Comparison of ENCODE assay signal across 28 mouse cellular contexts in the genomic region with DNA sequence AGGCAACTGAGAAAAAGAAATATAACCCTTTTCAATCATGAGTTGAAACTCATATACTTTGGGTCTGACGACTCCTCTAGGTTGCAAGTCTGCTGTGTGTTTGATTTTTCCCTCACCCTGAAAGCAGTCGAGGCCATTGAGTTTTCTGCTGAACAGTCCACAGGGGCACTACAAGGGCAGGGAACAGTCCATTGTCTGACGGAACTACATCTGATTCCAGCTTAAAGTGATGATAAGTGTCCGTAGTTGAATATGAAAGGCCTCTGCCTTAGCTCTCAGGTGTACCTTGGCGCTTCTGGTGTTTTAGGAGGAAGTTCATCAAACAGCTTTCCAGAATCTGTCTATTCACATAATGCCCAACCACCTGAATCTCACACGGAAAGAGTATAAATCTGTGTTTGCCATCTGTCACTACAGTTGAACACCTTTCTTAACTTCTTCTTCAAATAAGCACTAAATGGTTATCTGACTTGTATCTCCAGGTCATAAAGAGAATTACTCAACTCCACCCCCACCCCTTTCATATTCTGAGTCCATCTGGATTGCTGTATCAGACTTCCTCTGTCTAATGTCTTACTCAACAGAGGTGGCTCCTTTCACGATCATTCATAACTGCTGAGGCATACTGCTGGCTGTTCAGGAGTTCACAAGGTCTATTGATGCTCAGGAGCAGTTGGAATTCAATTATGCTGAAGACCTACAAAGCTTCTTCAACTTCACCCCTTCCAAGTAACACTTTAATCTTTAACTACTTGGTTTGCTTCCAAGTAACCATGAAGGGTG.
DNase-seq lines count a peak whose midpoint lies in the region; ATAC-seq and TF ChIP-seq lines count a peak whose summit lies in the region.
"Had no signal": no experiment of that assay in that cellular context is flagged by ENCODE, and none has a peak within 500 bp of the region (broad histone marks: within the 10 kb centered on the region; RNA-seq: fewer than 3 reads in every experiment).

No protein-coding gene starts in this region.

- no peak overlapping the region for H3K9ac ChIP-seq in intestine, embryonic 14.5 days (ENCODE audit: low read length)
- no peak overlapping the region for H3K9ac ChIP-seq in intestine, postnatal 0 days (ENCODE audit: low read depth, low read length)
- H3K9ac ChIP-seq: embryonic facial prominence, embryonic 12.5 days; embryonic facial prominence, embryonic 15.5 days; forebrain, postnatal 0 days; heart, embryonic 12.5 days; heart, embryonic 15.5 days; hindbrain, embryonic 13.5 days had no signal

- ATAC-seq in intestine, embryonic 14.5 days (replicated peaks; ENCODE audit: low FRiP score, low TSS enrichment, low read depth): 0 out of 2 replicates have a peak, but pooled peaks have one; percentile 66
- 0 out of 2 replicates have a peak, but pooled peaks have one; percentile 25 for ATAC-seq in intestine, postnatal 0 days
- ATAC-seq: CD4-positive, CD25-positive, alpha-beta regulatory T cell, adult 4 months; forebrain, embryonic 14.5 days; forebrain, postnatal 0 days; hindbrain, embryonic 16.5 days had no signal

- no peaks in the 10 kb centered on the region for H3K4me1 ChIP-seq in intestine, embryonic 14.5 days (replicated peaks; ENCODE audit: control insufficient read depth, insufficient read depth, low read length)
- H3K4me1 ChIP-seq in intestine, postnatal 0 days (replicated peaks; ENCODE audit: control insufficient read depth, insufficient read depth, low read length): no peaks in the 10 kb centered on the region
- H3K4me1 ChIP-seq: embryonic facial prominence, embryonic 12.5 days; embryonic facial prominence, embryonic 15.5 days; heart, embryonic 12.5 days; heart, embryonic 15.5 days; hindbrain, embryonic 10.5 days; hindbrain, embryonic 13.5 days had no signal

- no peak overlapping the region for H3K27ac ChIP-seq in intestine, embryonic 14.5 days (ENCODE audit: low read depth)
- no peak overlapping the region for H3K27ac ChIP-seq in intestine, postnatal 0 days (ENCODE audit: low read depth, low read length)
- H3K27ac ChIP-seq: embryonic facial prominence, embryonic 12.5 days; embryonic facial prominence, embryonic 15.5 days; gastrocnemius, adult 2 months; heart, embryonic 15.5 days; hindbrain, embryonic 10.5 days; hindbrain, embryonic 13.5 days had no signal

- no peaks in the 10 kb centered on the region for H3K36me3 ChIP-seq in intestine, embryonic 14.5 days (ENCODE audit: control insufficient read depth, insufficient read depth, low read length)
- no peaks in the 10 kb centered on the region for H3K36me3 ChIP-seq in intestine, postnatal 0 days (ENCODE audit: control insufficient read depth, insufficient read depth)
- H3K36me3 ChIP-seq: embryonic facial prominence, embryonic 12.5 days; embryonic facial prominence, embryonic 15.5 days; heart, embryonic 12.5 days; heart, embryonic 15.5 days; hindbrain, embryonic 10.5 days; hindbrain, embryonic 13.5 days had no signal

- H3K27me3 ChIP-seq in intestine, embryonic 14.5 days (replicated peaks; ENCODE audit: control insufficient read depth, insufficient read depth, low read length): no peaks in the 10 kb centered on the region
- no peaks in the 10 kb centered on the region for H3K27me3 ChIP-seq in intestine, postnatal 0 days (replicated peaks; ENCODE audit: control insufficient read depth, insufficient read depth, low read length)
- H3K27me3 ChIP-seq: embryonic facial prominence, embryonic 12.5 days; embryonic facial prominence, embryonic 15.5 days; heart, embryonic 12.5 days; heart, embryonic 15.5 days; hindbrain, embryonic 13.5 days had no signal

- WGBS in intestine, embryonic 14.5 days: 66% methylated on average over 7 of the region's 7 CpGs
- WGBS in intestine, postnatal 0 days: 40% methylated on average over 7 of the region's 7 CpGs

- no peaks in the 10 kb centered on the region for H3K9me3 ChIP-seq in intestine, embryonic 14.5 days (ENCODE audit: control insufficient read depth, low read length)
- no peaks in the 10 kb centered on the region for H3K9me3 ChIP-seq in intestine, postnatal 0 days (ENCODE audit: control insufficient read depth)
- H3K9me3 ChIP-seq: embryonic facial prominence, embryonic 12.5 days; embryonic facial prominence, embryonic 15.5 days; heart, embryonic 15.5 days; hindbrain, embryonic 10.5 days; hindbrain, embryonic 13.5 days had no signal

- intact Hi-C loops in left cerebral cortex, postnatal 4 days (cut with DNase I): no loop called here

- H3K4me2 ChIP-seq in intestine, embryonic 14.5 days (ENCODE audit: low read length): no peak overlapping the region
- H3K4me2 ChIP-seq in intestine, postnatal 0 days (replicated peaks; ENCODE audit: low read depth): no peak overlapping the region
- H3K4me2 ChIP-seq: embryonic facial prominence, embryonic 12.5 days; embryonic facial prominence, embryonic 15.5 days; heart, embryonic 12.5 days; heart, embryonic 15.5 days; hindbrain, embryonic 13.5 days had no signal

- peak; percentile 46 for DNase-seq in ES-CJ7 (ENCODE audit: low read depth, low spot score)
- no peak for DNase-seq in intestine, embryonic 14.5 days (ENCODE audit: low spot score)
- DNase-seq in left cerebral cortex, postnatal 4 days: no peak
- DNase-seq in gastrocnemius, postnatal 4 days (ENCODE audit: low spot score in 2 of 2): no peak
- no peak for DNase-seq in kidney, adult 11 months
- DNase-seq: adrenal gland, adult 8-10 months; adrenal gland, postnatal 25 days; cerebellum, adult 11 months; cerebellum, adult 2 months; cerebellum, adult 9-11 months; cerebellum, postnatal 25 days; forebrain, postnatal 0 days; gastrocnemius, adult 2 months; gastrocnemius, postnatal 14 days; heart, adult 18-20 months; heart, postnatal 10 days; heart, postnatal 36 days; kidney, adult 2 months had no signal

- no peak overlapping the region for H3K4me3 ChIP-seq in intestine, embryonic 14.5 days (ENCODE audit: low read depth, low read length)
- no peak overlapping the region for H3K4me3 ChIP-seq in intestine, postnatal 0 days (ENCODE audit: low read depth, low read length)
- H3K4me3 ChIP-seq: embryonic facial prominence, embryonic 12.5 days; embryonic facial prominence, embryonic 15.5 days; gastrocnemius, adult 2 months; heart, embryonic 12.5 days; heart, embryonic 15.5 days; hindbrain, embryonic 10.5 days; hindbrain, embryonic 13.5 days had no signal

- no peak for TF ChIP-seq CTCF in intestine, postnatal 0 days (IDR thresholded peaks at IDR 0.05; ENCODE audit: low read depth)
